Mouse (Mus musculus) intestine, embryonic 14.5 days (tissue): ENCODE data around the gene Srpr. TPM values are rescaled to one million over a fixed set of nuclear protein-coding genes. Genes with fewer than 3 reads are reported as not detected.

Source experiments
- ATAC-seq: fragments of 200-750 bp; cut with Nextera tagmentation; replicated peaks from 2 replicates; pipeline ENCODE4 v1.8.0; 2017; ENCODE audit warnings: low read depth, moderate number of reproducible peaks, moderate TSS enrichment, moderate library complexity; ENCODE audit not compliant: low FRiP score, low TSS enrichment
- DNase-seq: peaks from one replicate; pipeline ENCODE4 v3.0.0-alpha.2; 2018; ENCODE audit warnings: low spot score
- H3K27ac ChIP-seq: fragments of 300-500 bp; sonication (generic); 2 replicates; pipeline ENCODE4 v1.5.1; 2014; ENCODE audit warnings: low read depth, mild to moderate bottlenecking, control low read depth
- H3K27me3 ChIP-seq: fragments of 300-500 bp; sonication (generic); replicated peaks from 2 replicates; pipeline ENCODE4 v1.6.1; 2014; ENCODE audit warnings: low read length, control low read depth; ENCODE audit not compliant: control insufficient read depth, insufficient read depth
- H3K36me3 ChIP-seq: fragments of 300-500 bp; sonication (generic); 2 replicates; pipeline ENCODE4 v1.6.1; 2014; ENCODE audit warnings: low read length, control low read depth; ENCODE audit not compliant: control insufficient read depth, insufficient read depth
- H3K4me1 ChIP-seq: fragments of 300-500 bp; sonication (generic); replicated peaks from 2 replicates; pipeline ENCODE4 v1.6.1; 2014; ENCODE audit warnings: low read length, control low read depth, mixed read lengths; ENCODE audit not compliant: control insufficient read depth, insufficient read depth
- H3K4me2 ChIP-seq: fragments of 300-500 bp; sonication (generic); 2 replicates; pipeline ENCODE4 v1.6.1; 2014; ENCODE audit warnings: low read length
- H3K4me3 ChIP-seq: fragments of 300-500 bp; sonication (generic); 2 replicates; pipeline ENCODE4 v1.5.1; 2014; ENCODE audit warnings: low read depth, low read length, control low read depth, mixed read lengths
- H3K9ac ChIP-seq: fragments of 300-500 bp; sonication (generic); 2 replicates; pipeline ENCODE4 v1.6.1; 2014; ENCODE audit warnings: mild to moderate bottlenecking, low read length
- H3K9me3 ChIP-seq: fragments of 300-500 bp; sonication (generic); 2 replicates; pipeline ENCODE4 v1.6.1; 2016; ENCODE audit warnings: low read length, control low read depth; ENCODE audit not compliant: control insufficient read depth
- WGBS: fragments of 180-500 bp; shearing (Covaris S2); extraction: QIAGEN DNeasy Blood & Tissue Kit; methylation state at CpG from one replicate; pipeline ENCODE4 v1.1.7; 2014; 5-methylcytosine and 5-hydroxymethylcytosine counted together
- polyA plus RNA-seq: library from polyadenylated mRNA; unstranded; fragments of >200 nt; fragmentation: Nextera tagmentation; extraction: Ambion mirVana; gene quantifications from 2 replicates; pipeline ENCODE4 v1.2.1, GENCODE M21; 2014

Gene Srpr
- polyA plus RNA-seq, 1 experiment from 2014 or later = 132 TPM

GRCm38 (mm10) chr9:35223466-35223865 is 23.5 kb downstream of the Srpr start:
- ATAC-seq (no peak), DNase-seq (no peak)
- Histone ChIP-seq H3K4me2 (no peak overlapping the region), H3K9ac (no peak overlapping the region), H3K4me1 (no peaks in the 10 kb centered on the region), H3K4me3 (no peak overlapping the region), H3K9me3 (no peaks in the 10 kb centered on the region), H3K27me3 (no peaks in the 10 kb centered on the region), H3K27ac (no peak overlapping the region), H3K36me3 (peaks cover 59% of the 10 kb centered on the region)
- 90% methylated on average over 3 of the region's 3 CpGs for WGBS

- H3K4me3 ChIP-seq = no peak overlapping the region
- no peak overlapping the region for H3K27ac ChIP-seq
- H3K4me1 ChIP-seq = no peaks in the 10 kb centered on the region
- no peaks in the 10 kb centered on the region for H3K9me3 ChIP-seq
- no peaks in the 10 kb centered on the region for H3K27me3 ChIP-seq
- 87% methylated on average over 3 of the region's 3 CpGs for WGBS
- no peak overlapping the region for H3K4me2 ChIP-seq
- no peak overlapping the region for H3K9ac ChIP-seq
- DNase-seq = no peak
- peaks cover 22% of the 10 kb centered on the region for H3K36me3 ChIP-seq
- no peak for ATAC-seq
Observed at GRCm38 (mm10) chr9:35228671-35229070, 28.7 kb downstream of the Srpr start.

- ATAC-seq (no peak), DNase-seq (no peak)
- Histone ChIP-seq H3K9me3 (no peaks in the 10 kb centered on the region), H3K27ac (no peak overlapping the region), H3K9ac (no peak overlapping the region), H3K4me1 (no peaks in the 10 kb centered on the region), H3K4me2 (no peak overlapping the region), H3K36me3 (peaks cover 24% of the 10 kb centered on the region), H3K27me3 (no peaks in the 10 kb centered on the region), H3K4me3 (no peak overlapping the region)
- 66% methylated on average over 3 of the region's 3 CpGs for WGBS
Observed at GRCm38 (mm10) chr9:35235996-35236395, 36.0 kb downstream of the Srpr start.

GRCm38 (mm10) chr9:35238371-35238770 is 38.4 kb downstream of the Srpr start:
- no peak overlapping the region for H3K4me2 ChIP-seq
- no peaks in the 10 kb centered on the region for H3K27me3 ChIP-seq
- DNase-seq (no peak), ATAC-seq (no peak)
- no peak overlapping the region for H3K27ac ChIP-seq
- H3K4me3 ChIP-seq = no peak overlapping the region
- no peak overlapping the region for H3K9ac ChIP-seq
- no peaks in the 10 kb centered on the region for H3K4me1 ChIP-seq
- WGBS = 94% methylated on average over 1 of the region's 1 CpGs
- H3K9me3 ChIP-seq = no peaks in the 10 kb centered on the region
- H3K36me3 ChIP-seq = peaks cover 17% of the 10 kb centered on the region

GRCm38 (mm10) chr9:35238915-35239571 is 39.1 kb downstream of the Srpr start:
- H3K9ac ChIP-seq = no peak overlapping the region
- no peak overlapping the region for H3K4me2 ChIP-seq
- WGBS = 66% methylated on average over 6 of the region's 6 CpGs
- H3K4me3 ChIP-seq = no peak overlapping the region
- H3K4me1 ChIP-seq = no peaks in the 10 kb centered on the region
- ATAC-seq (no peak), DNase-seq (no peak)
- H3K9me3 ChIP-seq = no peaks in the 10 kb centered on the region
- H3K27me3 ChIP-seq = no peaks in the 10 kb centered on the region
- H3K27ac ChIP-seq = no peak overlapping the region
- H3K36me3 ChIP-seq = peaks cover 17% of the 10 kb centered on the region

GRCm38 (mm10) chr9:35239734-35240133 is 39.8 kb downstream of the Srpr start:
- ATAC-seq = no peak

GRCm38 (mm10) chr9:35247405-35247804 is 47.4 kb downstream of the Srpr start:
- DNase-seq (no peak), ATAC-seq (no peak)
- H3K4me1 ChIP-seq = no peaks in the 10 kb centered on the region; the same call in 1 of the 2 replicates
- H3K36me3 ChIP-seq = no peaks in the 10 kb centered on the region
- H3K4me2 ChIP-seq = no peak overlapping the region
- H3K27ac ChIP-seq = no peak overlapping the region
- 95% methylated on average over 2 of the region's 2 CpGs for WGBS
- no peak overlapping the region for H3K9ac ChIP-seq
- H3K4me3 ChIP-seq = no peak overlapping the region
- H3K9me3 ChIP-seq = no peaks in the 10 kb centered on the region
- no peaks in the 10 kb centered on the region for H3K27me3 ChIP-seq

More at GRCm38 (mm10) chr9:35239734-35240133, 39.8 kb downstream of the Srpr start:
- no peaks in the 10 kb centered on the region for H3K4me1 ChIP-seq
- no peak overlapping the region for H3K27ac ChIP-seq
- H3K4me2 ChIP-seq = no peak overlapping the region
- no peak for DNase-seq
- no peaks in the 10 kb centered on the region for H3K27me3 ChIP-seq
- H3K9me3 ChIP-seq = no peaks in the 10 kb centered on the region
- WGBS = 70% methylated on average over 1 of the region's 1 CpGs
- no peak overlapping the region for H3K4me3 ChIP-seq
- peaks cover 13% of the 10 kb centered on the region for H3K36me3 ChIP-seq
- no peak overlapping the region for H3K9ac ChIP-seq

- DNase-seq (no peak), ATAC-seq (no peak)
- Histone ChIP-seq H3K4me1 (no peaks in the 10 kb centered on the region; the same call in 1 of the 2 replicates), H3K36me3 (no peaks in the 10 kb centered on the region), H3K4me3 (no peak overlapping the region), H3K27me3 (no peaks in the 10 kb centered on the region), H3K4me2 (no peak overlapping the region), H3K27ac (no peak overlapping the region), H3K9me3 (no peaks in the 10 kb centered on the region), H3K9ac (no peak overlapping the region)
Observed at GRCm38 (mm10) chr9:35249476-35249875, 49.5 kb downstream of the Srpr start.

GRCm38 (mm10) chr9:35257365-35257764 is 57.4 kb downstream of the Srpr start:
- WGBS = 88% methylated on average over 7 of the region's 7 CpGs
- ATAC-seq = no peak
- no peaks in the 10 kb centered on the region for H3K27me3 ChIP-seq

More at GRCm38 (mm10) chr9:35257365-35257764, 57.4 kb downstream of the Srpr start:
- H3K36me3 ChIP-seq = no peaks in the 10 kb centered on the region
- H3K27ac ChIP-seq = no peak overlapping the region
- no peaks in the 10 kb centered on the region for H3K4me1 ChIP-seq
- H3K9ac ChIP-seq = no peak overlapping the region
- no peaks in the 10 kb centered on the region for H3K9me3 ChIP-seq
- no peak overlapping the region for H3K4me2 ChIP-seq
- no peak overlapping the region for H3K4me3 ChIP-seq
- no peak for DNase-seq
